Mouse (Mus musculus) CH12.LX (cell line): Measurements from ENCODE around the gene B3gnt7. TPM values are rescaled to one million over a fixed set of nuclear protein-coding genes. Genes with fewer than 3 reads are reported as not detected.

ENCODE experiments used
- DNase-seq: peaks from one replicate; pipeline ENCODE4 v3.0.0-alpha.2; 2013; ENCODE audit errors: extremely low read depth
- H3K27ac ChIP-seq: 2 replicates; pipeline ENCODE4 v1.5.1; 2012; ENCODE audit warnings: low read depth, mild to moderate bottlenecking, control low read depth, moderate library complexity; ENCODE audit not compliant: insufficient read depth
- H3K27me3 ChIP-seq: replicated peaks from 2 replicates; pipeline ENCODE3; 2012; ENCODE audit warnings: inconsistent platforms
- H3K36me3 ChIP-seq, 2 experiments: replicated peaks in 1 of 2; 2 replicates each; pipeline versions ENCODE3 to v1.6.1; 2012; ENCODE audit warnings: inconsistent platforms in 1 of 2, low read length in 1 of 2, mild to moderate bottlenecking in 1 of 2, mixed read lengths in 1 of 2, moderate library complexity in 1 of 2; ENCODE audit not compliant: control insufficient read depth in 1 of 2, insufficient read depth in 1 of 2
- H3K4me1 ChIP-seq, 2 experiments: 2 replicates each; pipeline ENCODE4 v1.6.1; 2012; ENCODE audit warnings: inconsistent platforms in 1 of 2, moderate library complexity in 1 of 2; ENCODE audit not compliant: insufficient read depth in 2 of 2, control insufficient read depth in 1 of 2
- H3K4me2 ChIP-seq: 2 replicates; pipeline ENCODE4 v1.6.1; 2012; ENCODE audit warnings: low read depth, mild to moderate bottlenecking, control low read depth; ENCODE audit not compliant: poor library complexity, insufficient read depth, severe bottlenecking
- H3K4me3 ChIP-seq, 3 experiments: fragments of 150-350 bp in 1 of 3; sonication (generic) in 1 of 3; replicated peaks in 1 of 3; 2 replicates each; pipeline versions ENCODE3 to v1.5.1; 2011 to 2012; ENCODE audit warnings: low read depth in 2 of 3, low read length in 2 of 3, mild to moderate bottlenecking in 2 of 3, moderate library complexity in 2 of 3, control low read depth in 1 of 3, improper control_type of control experiment in 1 of 3, inconsistent platforms in 1 of 3, mixed read lengths in 1 of 3; ENCODE audit not compliant: poor library complexity in 1 of 3
- H3K79me2 ChIP-seq: replicated peaks from 2 replicates; pipeline ENCODE4 v1.6.1; 2012; ENCODE audit warnings: mild to moderate bottlenecking, moderate library complexity; ENCODE audit not compliant: control insufficient read depth, poor library complexity, insufficient read depth, severe bottlenecking; ENCODE audit errors: extremely low read depth
- H3K9ac ChIP-seq: 2 replicates; pipeline ENCODE4 v1.6.1; 2012; ENCODE audit warnings: low read depth, mild to moderate bottlenecking, control low read depth, moderate library complexity; ENCODE audit not compliant: insufficient read depth
- H3K9me3 ChIP-seq: replicated peaks from 2 replicates; pipeline ENCODE3; 2012; ENCODE audit warnings: low read length, inconsistent platforms, mixed read lengths
- BHLHE40 ChIP-seq: IDR thresholded peaks from 2 replicates; pipeline ENCODE4 v1.6.1; 2011; ENCODE audit warnings: mild to moderate bottlenecking, low read depth, low read length, improper control_type of control experiment
- E2F4 ChIP-seq: IDR thresholded peaks from 2 replicates; pipeline ENCODE4 v1.6.1; 2011; ENCODE audit warnings: low read depth, low read length, improper control_type of control experiment; ENCODE audit not compliant: insufficient replicate concordance
- ELF1 ChIP-seq: IDR thresholded peaks from 2 replicates; pipeline ENCODE4 v1.6.1; 2014; ENCODE audit warnings: low read depth, mild to moderate bottlenecking, inconsistent platforms, low read length, improper control_type of control experiment
- EP300 ChIP-seq: IDR thresholded peaks from 2 replicates; pipeline ENCODE4 v1.6.1; 2011; ENCODE audit warnings: low read length, improper control_type of control experiment
- ETS1 ChIP-seq: conservative IDR thresholded peaks from 2 replicates; pipeline ENCODE4 v1.6.1; 2012; ENCODE audit warnings: low read depth, mild to moderate bottlenecking, inconsistent platforms, low read length, improper control_type of control experiment, moderate library complexity
- JUN ChIP-seq: IDR thresholded peaks from 2 replicates; pipeline ENCODE4 v1.6.1; 2011; ENCODE audit warnings: low read depth, mild to moderate bottlenecking, low read length, improper control_type of control experiment, moderate library complexity; ENCODE audit not compliant: insufficient read depth
- JUND ChIP-seq: conservative IDR thresholded peaks from 2 replicates; pipeline ENCODE4 v1.6.1; 2011; ENCODE audit warnings: low read depth, low read length, improper control_type of control experiment
- KAT2A ChIP-seq: IDR thresholded peaks from 2 replicates; pipeline ENCODE4 v1.6.1; 2012; ENCODE audit warnings: low read length, improper control_type of control experiment, inconsistent platforms; ENCODE audit not compliant: insufficient replicate concordance
- MAX ChIP-seq: IDR thresholded peaks from 2 replicates; pipeline ENCODE4 v1.6.1; 2011; ENCODE audit warnings: low read length, improper control_type of control experiment
- MAZ ChIP-seq: IDR thresholded peaks from 2 replicates; pipeline ENCODE4 v1.6.1; 2012; ENCODE audit warnings: low read depth, mild to moderate bottlenecking, inconsistent platforms, low read length, improper control_type of control experiment, moderate library complexity
- MXI1 ChIP-seq: IDR thresholded peaks from 2 replicates; pipeline ENCODE4 v1.6.1; 2011; ENCODE audit warnings: mild to moderate bottlenecking, low read depth, low read length, improper control_type of control experiment
- MYC ChIP-seq: IDR thresholded peaks from 2 replicates; pipeline ENCODE4 v1.6.1; 2011; ENCODE audit warnings: low read depth, mild to moderate bottlenecking, improper control_type of control experiment, low read length
- PAX5 ChIP-seq: IDR thresholded peaks from 2 replicates; pipeline ENCODE4 v1.6.1; 2012; ENCODE audit warnings: low read length, inconsistent platforms, mixed read lengths
- RAD21 ChIP-seq: IDR thresholded peaks from 2 replicates; pipeline ENCODE4 v1.6.1; 2011; ENCODE audit warnings: low read depth, mild to moderate bottlenecking, low read length, improper control_type of control experiment, moderate library complexity
- RCOR1 ChIP-seq: conservative IDR thresholded peaks from 2 replicates; pipeline ENCODE4 v1.6.1; 2012; ENCODE audit warnings: low read depth, mild to moderate bottlenecking, inconsistent platforms, low read length, improper control_type of control experiment
- SIN3A ChIP-seq: IDR thresholded peaks from 2 replicates; pipeline ENCODE4 v1.6.1; 2012; ENCODE audit warnings: low read length, improper control_type of control experiment, inconsistent platforms
- TBP ChIP-seq: conservative IDR thresholded peaks from 2 replicates; pipeline ENCODE4 v1.6.1; 2011; ENCODE audit warnings: low read depth, low read length, improper control_type of control experiment
- TCF12 ChIP-seq: IDR thresholded peaks from 2 replicates; pipeline ENCODE4 v1.6.1; 2014; ENCODE audit warnings: low read depth, mild to moderate bottlenecking, inconsistent platforms, low read length, improper control_type of control experiment
- UBTF ChIP-seq: IDR thresholded peaks from 2 replicates; pipeline ENCODE4 v1.6.1; 2012; ENCODE audit warnings: low read depth, mild to moderate bottlenecking, inconsistent platforms, low read length, improper control_type of control experiment, moderate library complexity
- USF1 ChIP-seq: IDR thresholded peaks from 2 replicates; pipeline ENCODE4 v1.6.1; 2014; ENCODE audit warnings: low read depth, mild to moderate bottlenecking, inconsistent platforms, low read length, improper control_type of control experiment
- USF2 ChIP-seq: conservative IDR thresholded peaks from 2 replicates; pipeline ENCODE4 v1.6.1; 2011; ENCODE audit warnings: low read depth, low read length, improper control_type of control experiment
- ZC3H11A ChIP-seq: IDR thresholded peaks from 2 replicates; pipeline ENCODE4 v1.6.1; 2012; ENCODE audit warnings: low read depth, mild to moderate bottlenecking, inconsistent platforms, low read length, improper control_type of control experiment
- ZKSCAN1 ChIP-seq: IDR thresholded peaks from 2 replicates; pipeline ENCODE4 v1.6.1; 2012; ENCODE audit warnings: low read depth, inconsistent platforms, low read length, improper control_type of control experiment, borderline replicate concordance
- ZNF384 ChIP-seq: IDR thresholded peaks from 2 replicates; pipeline ENCODE4 v1.6.1; 2012; ENCODE audit warnings: low read depth, low read length, improper control_type of control experiment, inconsistent platforms
- dilution Hi-C: fragments of 300-500 bp; cut with MboI; formaldehyde crosslinking; loops from 2 replicates; pipeline ENCODE4 v1.14.3; 2020; ENCODE audit warnings: low sequenced_read_pairs; ENCODE audit not compliant: extremely low pct_unique_long_range_greater_than_20kb, extremely low pct_ligation_motif_present
- in situ Hi-C: fragments of 300-500 bp; cut with MboI; formaldehyde crosslinking; loops from 3 replicates; pipeline ENCODE4 v1.14.3; 2019; ENCODE audit warnings: low sequenced_read_pairs, low pct_ligation_motif_present, low pct_unique_long_range_greater_than_20kb, mixed read lengths
- polyA plus RNA-seq: library from polyadenylated mRNA; unstranded; fragments of >175 nt; gene quantifications from 2 replicates; pipeline ENCODE4 v1.2.1, GENCODE M21; 2012; ENCODE audit warnings: low read depth; ENCODE audit not compliant: insufficient read length
- total RNA-seq, 2 experiments: library from RNA; depleted of rRNA; stranded (reverse); fragments of 300-350 nt in 1 of 2; fragments of >200 nt in 1 of 2; gene quantifications; 2 replicates each; pipeline ENCODE4 v1.2.3; 2012 to 2014

The B3gnt7 gene
- total and polyA plus RNA-seq, 3 experiments = 0.17 TPM; not detected in 2

- H3K9me3 ChIP-seq = peaks cover 4% of the 10 kb centered on the region
- H3K27ac ChIP-seq = no peak overlapping the region
- TF ChIP-seq MAX = no peak
- TF ChIP-seq BHLHE40 = no peak
- no peak for TF ChIP-seq RCOR1
- no peak for TF ChIP-seq MAZ
- no peak for TF ChIP-seq RAD21
- no peak for TF ChIP-seq EP300
- no peak for TF ChIP-seq MXI1
- no peak for TF ChIP-seq E2F4
- no peak for TF ChIP-seq ZC3H11A
- no peak for TF ChIP-seq KAT2A
- no peak for TF ChIP-seq UBTF
- TF ChIP-seq USF1 = no peak
- TF ChIP-seq, all 38 proteins: peak for 0
- Histone ChIP-seq H3K27me3 (no peaks in the 10 kb centered on the region), H3K9ac (no peak overlapping the region), H3K4me1 (peaks cover 3 to 14% of the 10 kb centered on the region in 2 experiments; a peak in 2 of 4 replicates), H3K79me2 (no peaks in the 10 kb centered on the region), H3K4me3 (no peak overlapping the region), H3K4me2 (no peak overlapping the region), H3K36me3 (no peaks in the 10 kb centered on the region)
- DNase-seq = no peak
- dilution Hi-C loops (no loop called here), in situ Hi-C loops (no loop called here)
These were observed 20.7 kb upstream of the B3gnt7 start for GRCm38 (mm10) chr1:86281781-86282536.

DNA sequence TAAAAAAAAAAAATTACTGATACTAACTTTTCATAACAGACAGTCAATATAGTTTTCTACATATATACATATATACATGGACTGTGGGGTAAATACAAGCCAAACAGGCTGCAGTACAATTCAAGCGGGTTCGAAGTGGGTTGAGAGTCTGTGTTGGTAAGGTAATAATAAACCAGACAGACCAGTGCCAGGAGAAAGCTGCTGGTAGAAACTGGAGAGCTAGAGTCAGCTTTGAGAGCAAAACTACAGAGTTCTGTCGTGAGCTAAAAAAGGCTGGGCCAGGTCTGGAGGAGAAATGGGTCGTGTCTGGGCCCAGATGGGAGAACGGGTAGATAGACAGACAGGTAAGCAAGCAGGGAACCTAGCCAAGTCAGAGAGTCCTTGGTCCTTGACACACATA, 18.5 kb upstream of the B3gnt7 start:
- Histone ChIP-seq H3K27me3 (no peaks in the 10 kb centered on the region), H3K4me3 (no peak overlapping the region), H3K4me1 (peaks cover 0 to 8% of the 10 kb centered on the region in 2 experiments; a peak in 1 of 4 replicates), H3K4me2 (no peak overlapping the region), H3K27ac (no peak overlapping the region), H3K79me2 (no peaks in the 10 kb centered on the region), H3K9ac (no peak overlapping the region), H3K9me3 (no peaks in the 10 kb centered on the region), H3K36me3 (no peaks in the 10 kb centered on the region)
- dilution Hi-C loops = no loop called here
- TF ChIP-seq ELF1 (no peak), SIN3A (no peak), ETS1 (no peak), USF2 (no peak), TCF12 (no peak), PAX5 (no peak), JUN (no peak), MAZ (no peak), ZKSCAN1 (no peak), USF1 (no peak), UBTF (no peak), MYC (no peak), E2F4 (no peak), ZNF384 (no peak), JUND (no peak), TBP (no peak)
- in situ Hi-C loops = no loop called here
- no peak for DNase-seq
